Mouse (Mus musculus) cortical plate, adult 2 months (tissue): Measurements from ENCODE around the gene Rsl24d1. TPM values are rescaled to one million over a fixed set of nuclear protein-coding genes. Genes with fewer than 3 reads are reported as not detected.
"Not testable (repeated sequence)": the region's sequence is repeated elsewhere in the genome, so short reads cannot be mapped to it uniquely, and the experiment has no call there.

ENCODE experiments used
- H3K27ac ChIP-seq: fragments of 200-500 bp; 2 replicates; pipeline ENCODE4 v1.5.1; 2012; ENCODE audit warnings: low read length, control low read depth, inconsistent platforms; ENCODE audit not compliant: insufficient read depth
- H3K4me1 ChIP-seq: fragments of 200-500 bp; 2 replicates; pipeline ENCODE4 v1.6.1; 2011; ENCODE audit warnings: low read length; ENCODE audit not compliant: control insufficient read depth, insufficient read depth
- H3K4me3 ChIP-seq: fragments of 200-500 bp; 2 replicates; pipeline ENCODE4 v1.5.1; 2011; ENCODE audit warnings: mild to moderate bottlenecking, low read length, control low read depth; ENCODE audit not compliant: insufficient read depth
- CTCF ChIP-seq: fragments of 200-500 bp; IDR thresholded peaks from 2 replicates; pipeline ENCODE4 v1.5.1; 2011; ENCODE audit warnings: mild to moderate bottlenecking, control low read depth, low read length; ENCODE audit not compliant: insufficient read depth; ENCODE audit errors: extremely low read depth
- POLR2A ChIP-seq: fragments of 200-500 bp; IDR thresholded peaks from 2 replicates; pipeline ENCODE4 v1.6.1; 2011; ENCODE audit warnings: mild to moderate bottlenecking, low read length, control low read depth; ENCODE audit not compliant: insufficient read depth; ENCODE audit errors: extremely low read depth
- polyA plus RNA-seq: library from polyadenylated mRNA; depleted of rRNA; stranded (reverse); fragments of >200 nt; gene quantifications from 2 replicates; pipeline ENCODE4 v1.2.3, GENCODE M21; 2012; rRNA removed

The Rsl24d1 gene
- 60.9 and 61.2 TPM in 2 replicates for polyA plus RNA-seq

GRCm38 (mm10) chr9:73112919-73113906 is at the start of gene Rsl24d1:
Gene Rsl24d1, plus strand, starts transcription at chr9:73113426.
- Histone ChIP-seq H3K4me3 (peak within 1 kb of the TSS; percentile 74), H3K4me1 (no peaks in the 10 kb centered on the region), H3K27ac (0 out of 2 replicates have a peak within 1 kb of the TSS, but pooled peaks have one; percentile 26)
- TF ChIP-seq CTCF (no peak), POLR2A (no peak)

- Histone ChIP-seq H3K4me1 (no peaks in the 10 kb centered on the region; the same call in 1 of the 2 replicates), H3K4me3 (no peak overlapping the region), H3K27ac (no peak overlapping the region)
- TF ChIP-seq CTCF (no peak), POLR2A (no peak)
Measured at GRCm38 (mm10) chr9:73063621-73064290, 49.5 kb upstream of the Rsl24d1 start.

GRCm38 (mm10) chr9:73067086-73067485 is 46.1 kb upstream of the Rsl24d1 start:
- no peaks in the 10 kb centered on the region for H3K4me1 ChIP-seq
- H3K4me3 ChIP-seq: no peak overlapping the region
- TF ChIP-seq CTCF (no peak), POLR2A (no peak)
- no peak overlapping the region for H3K27ac ChIP-seq

GRCm38 (mm10) chr9:73068230-73068679 is 45.0 kb upstream of the Rsl24d1 start:
- no peaks in the 10 kb centered on the region for H3K4me1 ChIP-seq
- no peak overlapping the region for H3K4me3 ChIP-seq
- no peak overlapping the region for H3K27ac ChIP-seq
- TF ChIP-seq POLR2A (no peak), CTCF (no peak)

- H3K4me3 ChIP-seq: no peak overlapping the region
- H3K27ac ChIP-seq: no peak overlapping the region
- no peaks in the 10 kb centered on the region for H3K4me1 ChIP-seq
- TF ChIP-seq CTCF (no peak), POLR2A (no peak)
Measured at GRCm38 (mm10) chr9:73068688-73069087, 44.5 kb upstream of the Rsl24d1 start.

GRCm38 (mm10) chr9:73070971-73071659 is 42.1 kb upstream of the Rsl24d1 start:
- no peaks in the 10 kb centered on the region for H3K4me1 ChIP-seq
- TF ChIP-seq CTCF (no peak), POLR2A (no peak)
- H3K27ac ChIP-seq: no peak overlapping the region
- no peak overlapping the region for H3K4me3 ChIP-seq

- no peaks in the 10 kb centered on the region for H3K4me1 ChIP-seq
Measured at GRCm38 (mm10) chr9:73072426-73072825, 40.8 kb upstream of the Rsl24d1 start.

GRCm38 (mm10) chr9:73073169-73073568 is 40.1 kb upstream of the Rsl24d1 start:
- H3K4me1 ChIP-seq: no peaks in the 10 kb centered on the region
- no peak overlapping the region for H3K27ac ChIP-seq
- no peak overlapping the region for H3K4me3 ChIP-seq
- TF ChIP-seq POLR2A (no peak), CTCF (no peak)

More at GRCm38 (mm10) chr9:73072426-73072825, 40.8 kb upstream of the Rsl24d1 start:
- no peak for TF ChIP-seq CTCF
- no peak for TF ChIP-seq POLR2A
- H3K27ac ChIP-seq: no peak overlapping the region
- H3K4me3 ChIP-seq: no peak overlapping the region

GRCm38 (mm10) chr9:73079349-73079748 is 33.9 kb upstream of the Rsl24d1 start:
- H3K27ac ChIP-seq, H3K4me1 ChIP-seq, H3K4me3 ChIP-seq: not testable (repeated sequence)
